Comparison of ENCODE assay signal across 7 mouse cellular contexts in genomic region chr5:121710402-121710801, GRCm38 (mm10). TPM values are rescaled to one million over a fixed set of nuclear protein-coding genes. Genes with fewer than 3 reads are reported as not detected.
DNase-seq lines count a peak whose midpoint lies in the region; ATAC-seq lines count a peak whose summit lies in the region.

No protein-coding gene starts in this region.

- no peaks in the 10 kb centered on the region for H3K9me3 ChIP-seq in lung, embryonic 15.5 days
- H3K9me3 ChIP-seq in forebrain, embryonic 10.5 days = no peaks in the 10 kb centered on the region
- no peaks in the 10 kb centered on the region for H3K9me3 ChIP-seq in limb, embryonic 12.5 days
- no peaks in the 10 kb centered on the region for H3K9me3 ChIP-seq in stomach, embryonic 14.5 days (ENCODE audit: control insufficient read depth, low read depth, low read length)

- ATAC-seq in lung, embryonic 15.5 days (ENCODE audit: borderline replicate concordance, extremely low read depth, low FRiP score, low TSS enrichment) = no peak
- ATAC-seq in limb, embryonic 12.5 days (ENCODE audit: insufficient number of reproducible peaks, insufficient read depth, low FRiP score, low TSS enrichment, low read depth) = no peak
- no peak for ATAC-seq in stomach, embryonic 14.5 days (ENCODE audit: insufficient number of reproducible peaks, insufficient read depth, low FRiP score, low read depth)

- peak overlapping the region; percentile 99 for H3K4me3 ChIP-seq in lung, embryonic 15.5 days
- H3K4me3 ChIP-seq in forebrain, embryonic 10.5 days = peak overlapping the region; percentile 84
- H3K4me3 ChIP-seq in limb, embryonic 12.5 days (replicated peaks) = peak overlapping the region; percentile 98; the same call in 1 of the 2 replicates
- peak overlapping the region; percentile 99; the same call in 1 of the 2 replicates for H3K4me3 ChIP-seq in stomach, embryonic 14.5 days (ENCODE audit: low read depth, low read length)

- 39% methylated on average over 2 of the region's 2 CpGs for WGBS in lung, embryonic 15.5 days
- 46% methylated on average over 2 of the region's 2 CpGs for WGBS in forebrain, embryonic 10.5 days
- WGBS in limb, embryonic 12.5 days = 24% methylated on average over 2 of the region's 2 CpGs
- WGBS in stomach, embryonic 14.5 days = 33% methylated on average over 2 of the region's 2 CpGs

- no peaks in the 10 kb centered on the region for H3K27me3 ChIP-seq in lung, embryonic 15.5 days
- H3K27me3 ChIP-seq in forebrain, embryonic 10.5 days (ENCODE audit: poor library complexity, severe bottlenecking) = no peaks in the 10 kb centered on the region
- H3K27me3 ChIP-seq in limb, embryonic 12.5 days = no peaks in the 10 kb centered on the region
- no peaks in the 10 kb centered on the region for H3K27me3 ChIP-seq in stomach, embryonic 14.5 days (ENCODE audit: control insufficient read depth, insufficient read depth, low read length)

- H3K36me3 ChIP-seq in lung, embryonic 15.5 days = no peaks in the 10 kb centered on the region
- H3K36me3 ChIP-seq in forebrain, embryonic 10.5 days (replicated peaks) = peaks cover 8% of the 10 kb centered on the region
- H3K36me3 ChIP-seq in limb, embryonic 12.5 days = peaks cover 8% of the 10 kb centered on the region; the same call in 1 of the 2 replicates
- no peaks in the 10 kb centered on the region for H3K36me3 ChIP-seq in stomach, embryonic 14.5 days (ENCODE audit: control insufficient read depth, insufficient read depth, low read length)

- DNase-seq in lung, postnatal 10 days = no peak
- DNase-seq in forebrain, embryonic 10.5 days (ENCODE audit: extremely low spot score, low spot score) = no peak
- no peak for DNase-seq in left cerebral cortex, postnatal 25 days (ENCODE audit: low spot score in 2 of 2)
- DNase-seq in layer of hippocampus, postnatal 36 days = no peak

- peaks cover 14% of the 10 kb centered on the region for H3K4me1 ChIP-seq in lung, embryonic 15.5 days
- H3K4me1 ChIP-seq in forebrain, embryonic 10.5 days = peaks cover 33% of the 10 kb centered on the region
- peaks cover 21% of the 10 kb centered on the region for H3K4me1 ChIP-seq in limb, embryonic 12.5 days (replicated peaks)
- peaks cover 16% of the 10 kb centered on the region; the same call in 1 of the 2 replicates for H3K4me1 ChIP-seq in stomach, embryonic 14.5 days (ENCODE audit: control insufficient read depth, insufficient read depth, low read length)

- H3K9ac ChIP-seq in lung, embryonic 15.5 days = no peak overlapping the region
- no peak overlapping the region for H3K9ac ChIP-seq in limb, embryonic 12.5 days (replicated peaks)
- H3K9ac ChIP-seq in stomach, embryonic 14.5 days (replicated peaks; ENCODE audit: low read depth, low read length) = no peak overlapping the region

- H3K4me2 ChIP-seq in lung, embryonic 15.5 days = peak overlapping the region; percentile 77
- H3K4me2 ChIP-seq in limb, embryonic 12.5 days = peak overlapping the region; percentile 78
- H3K4me2 ChIP-seq in stomach, embryonic 14.5 days (replicated peaks; ENCODE audit: low read depth, low read length) = peak overlapping the region; percentile 76; the same call in 1 of the 2 replicates

- no peak overlapping the region for H3K27ac ChIP-seq in lung, embryonic 15.5 days
- no peak overlapping the region for H3K27ac ChIP-seq in forebrain, embryonic 10.5 days
- no peak overlapping the region for H3K27ac ChIP-seq in limb, embryonic 12.5 days
- H3K27ac ChIP-seq in stomach, embryonic 14.5 days (ENCODE audit: low read length) = no peak overlapping the region

- intact Hi-C loops in left cerebral cortex, postnatal 25 days (cut with DNase I) = loop anchor here (5.0 to 10.0 kb wide), 4 partner anchors 48 to 444 kb away; partner anchors contain the start of genes Acad10, Brap, Ppp1cc and Sh2b3

RNA-seq across cellular contexts. Expression of gene Atxn2, which starts 0.7 kb away (rescaled TPM):
- polyA plus RNA-seq in lung, embryonic 15.5 days (2015; fragmentation: Nextera tagmentation; extraction: Ambion mirVana) = 54.2 and 60.8 TPM in 2 replicates
- polyA plus RNA-seq in forebrain, embryonic 10.5 days (2016; fragmentation: Nextera tagmentation; extraction: Ambion mirVana) = 41.0 and 41.1 TPM in 2 replicates
- 59.8 and 79.2 TPM in 2 replicates for polyA plus RNA-seq in limb, embryonic 12.5 days (2016; fragmentation: Nextera tagmentation; extraction: Ambion mirVana)
- polyA plus RNA-seq in stomach, embryonic 14.5 days (2014; fragmentation: Nextera tagmentation; extraction: Ambion mirVana) = 71.9 and 78.4 TPM in 2 replicates
- total RNA-seq in left cerebral cortex, postnatal 25 days (2021) = 100 to 1,000 TPM; 228 to 234 TPM
- 100 to 1,000 TPM; 184 to 240 TPM for total RNA-seq in layer of hippocampus, postnatal 36 days (2021)

RNA-seq across cellular contexts. Expression of gene Brap, which starts 50.0 kb away (rescaled TPM):
- polyA plus RNA-seq in lung, embryonic 15.5 days (2015; fragmentation: Nextera tagmentation; extraction: Ambion mirVana) = 38.4 and 41.4 TPM in 2 replicates
- polyA plus RNA-seq in forebrain, embryonic 10.5 days (2016; fragmentation: Nextera tagmentation; extraction: Ambion mirVana) = 33.9 and 39.7 TPM in 2 replicates
- 47.1 and 48.3 TPM in 2 replicates for polyA plus RNA-seq in limb, embryonic 12.5 days (2016; fragmentation: Nextera tagmentation; extraction: Ambion mirVana)
- polyA plus RNA-seq in stomach, embryonic 14.5 days (2014; fragmentation: Nextera tagmentation; extraction: Ambion mirVana) = 30.8 and 31.7 TPM in 2 replicates
- 10 to 100 TPM; 65.3 to 65.5 TPM for total RNA-seq in left cerebral cortex, postnatal 25 days (2021)
- 10 to 100 TPM; 63.6 to 65.5 TPM for total RNA-seq in layer of hippocampus, postnatal 36 days (2021)

RNA-seq across cellular contexts. Expression of gene Acad10, which starts 50.1 kb away (rescaled TPM):
- 2.8 and 3.0 TPM in 2 replicates for polyA plus RNA-seq in lung, embryonic 15.5 days (2015; fragmentation: Nextera tagmentation; extraction: Ambion mirVana)
- 2.0 TPM in 2 replicates for polyA plus RNA-seq in forebrain, embryonic 10.5 days (2016; fragmentation: Nextera tagmentation; extraction: Ambion mirVana)
- polyA plus RNA-seq in limb, embryonic 12.5 days (2016; fragmentation: Nextera tagmentation; extraction: Ambion mirVana) = 1.8 and 2.6 TPM in 2 replicates
- 2.3 and 2.4 TPM in 2 replicates for polyA plus RNA-seq in stomach, embryonic 14.5 days (2014; fragmentation: Nextera tagmentation; extraction: Ambion mirVana)
- total RNA-seq in left cerebral cortex, postnatal 25 days (2021) = 1 to 10 TPM; 3.0 to 4.1 TPM
- total RNA-seq in layer of hippocampus, postnatal 36 days (2021) = 1 to 10 TPM; 3.7 to 4.1 TPM
